Mouse (Mus musculus): ENCODE measurements around the gene Lalba. TPM values are rescaled to one million over a fixed set of nuclear protein-coding genes. Genes with fewer than 3 reads are reported as not detected.

Gene Lalba
- not detected in 2 replicates for total RNA-seq (2014; rRNA removed)
- not detected in 2 replicates for polyA plus RNA-seq (2015; fragmentation: Nextera tagmentation; extraction: Ambion mirVana)

GRCm38 (mm10) chr15:98482701-98483100 is at the start of gene Lalba:
TSS of gene Lalba (minus strand) at chr15:98482721.
- no peak within 1 kb of the TSS for H3K4me3 ChIP-seq (ENCODE audit: low read depth, low read length)
- H3K9ac ChIP-seq (replicated peaks; ENCODE audit: low read length, poor library complexity, severe bottlenecking), result no peak within 1 kb of the TSS
- no peak within 1 kb of the TSS for H3K27ac ChIP-seq (ENCODE audit: low read depth, low read length)
- no peaks in the 10 kb centered on the region for H3K36me3 ChIP-seq (ENCODE audit: insufficient read depth, low read length)
- no peaks in the 10 kb centered on the region for H3K27me3 ChIP-seq (ENCODE audit: insufficient read depth, low read length)
- no peak for ATAC-seq (ENCODE audit: low FRiP score)
- WGBS, result 69% methylated on average over 3 of the region's 3 CpGs
- TF ChIP-seq CTCF (IDR thresholded peaks at IDR 0.05), result no peak
- DNase-seq (ENCODE audit: low spot score), result no peak
- no peak within 1 kb of the TSS for H3K4me2 ChIP-seq (ENCODE audit: low read depth, low read length, poor library complexity, severe bottlenecking)
- no peaks in the 10 kb centered on the region for H3K9me3 ChIP-seq (ENCODE audit: low read length)
- H3K4me1 ChIP-seq (ENCODE audit: insufficient read depth, low read length), result no peaks in the 10 kb centered on the region

- DNase-seq (ENCODE audit: low spot score) (no peak), ATAC-seq (ENCODE audit: low FRiP score) (no peak)
- H3K9me3 ChIP-seq (ENCODE audit: low read length), result no peaks in the 10 kb centered on the region
- no peak for TF ChIP-seq CTCF (IDR thresholded peaks at IDR 0.05)
- H3K27ac ChIP-seq (ENCODE audit: low read depth, low read length), result no peak overlapping the region
- H3K9ac ChIP-seq (replicated peaks; ENCODE audit: low read length, poor library complexity, severe bottlenecking), result 0 out of 2 replicates have a peak overlapping the region, but pooled peaks have one; percentile 36
- WGBS, result 40% methylated on average over 5 of the region's 5 CpGs
- no peaks in the 10 kb centered on the region for H3K27me3 ChIP-seq (ENCODE audit: insufficient read depth, low read length)
- H3K4me1 ChIP-seq (ENCODE audit: insufficient read depth, low read length), result peaks cover 8% of the 10 kb centered on the region; the same call in 1 of the 2 replicates
- peaks cover 22% of the 10 kb centered on the region for H3K36me3 ChIP-seq (ENCODE audit: insufficient read depth, low read length)
- peak overlapping the region; percentile 91 for H3K4me3 ChIP-seq (ENCODE audit: low read depth, low read length)
- H3K4me2 ChIP-seq (ENCODE audit: low read depth, low read length, poor library complexity, severe bottlenecking), result peak overlapping the region; percentile 85
Measured at GRCm38 (mm10) chr15:98532281-98532680, 49.8 kb upstream of the Lalba start.

GRCm38 (mm10) chr15:98528066-98528563 is 45.6 kb upstream of the Lalba start:
- peaks cover 8% of the 10 kb centered on the region; the same call in 1 of the 2 replicates for H3K4me1 ChIP-seq (ENCODE audit: insufficient read depth, low read length)
- no peak for ATAC-seq (ENCODE audit: low FRiP score)
- no peak overlapping the region for H3K27ac ChIP-seq (ENCODE audit: low read depth, low read length)
- no peak for DNase-seq (ENCODE audit: low spot score)
- no peaks in the 10 kb centered on the region for H3K27me3 ChIP-seq (ENCODE audit: insufficient read depth, low read length)
- H3K4me3 ChIP-seq (ENCODE audit: low read depth, low read length), result no peak overlapping the region
- no peak for TF ChIP-seq CTCF (IDR thresholded peaks at IDR 0.05)
- no peaks in the 10 kb centered on the region for H3K9me3 ChIP-seq (ENCODE audit: low read length)
- no peak overlapping the region for H3K9ac ChIP-seq (replicated peaks; ENCODE audit: low read length, poor library complexity, severe bottlenecking)
- WGBS, result 84% methylated on average over 5 of the region's 5 CpGs
- H3K36me3 ChIP-seq (ENCODE audit: insufficient read depth, low read length), result peaks cover 39% of the 10 kb centered on the region
- no peak overlapping the region for H3K4me2 ChIP-seq (ENCODE audit: low read depth, low read length, poor library complexity, severe bottlenecking)

- DNase-seq (ENCODE audit: low spot score), result no peak
- TF ChIP-seq CTCF (IDR thresholded peaks at IDR 0.05), result no peak
- Histone ChIP-seq H3K4me1 (ENCODE audit: insufficient read depth, low read length) (peaks cover 1% of the 10 kb centered on the region; the same call in 1 of the 2 replicates), H3K27ac (ENCODE audit: low read depth, low read length) (no peak overlapping the region), H3K36me3 (ENCODE audit: insufficient read depth, low read length) (peaks cover 47% of the 10 kb centered on the region), H3K4me2 (ENCODE audit: low read depth, low read length, poor library complexity, severe bottlenecking) (no peak overlapping the region), H3K9me3 (ENCODE audit: low read length) (no peaks in the 10 kb centered on the region), H3K27me3 (ENCODE audit: insufficient read depth, low read length) (no peaks in the 10 kb centered on the region), H3K9ac (replicated peaks; ENCODE audit: low read length, poor library complexity, severe bottlenecking) (no peak overlapping the region), H3K4me3 (ENCODE audit: low read depth, low read length) (no peak overlapping the region)
- no peak for ATAC-seq (ENCODE audit: low FRiP score)
- WGBS, result 98% methylated on average over 5 of the region's 5 CpGs
Measured at GRCm38 (mm10) chr15:98527056-98527771, 44.7 kb upstream of the Lalba start.

DNA sequence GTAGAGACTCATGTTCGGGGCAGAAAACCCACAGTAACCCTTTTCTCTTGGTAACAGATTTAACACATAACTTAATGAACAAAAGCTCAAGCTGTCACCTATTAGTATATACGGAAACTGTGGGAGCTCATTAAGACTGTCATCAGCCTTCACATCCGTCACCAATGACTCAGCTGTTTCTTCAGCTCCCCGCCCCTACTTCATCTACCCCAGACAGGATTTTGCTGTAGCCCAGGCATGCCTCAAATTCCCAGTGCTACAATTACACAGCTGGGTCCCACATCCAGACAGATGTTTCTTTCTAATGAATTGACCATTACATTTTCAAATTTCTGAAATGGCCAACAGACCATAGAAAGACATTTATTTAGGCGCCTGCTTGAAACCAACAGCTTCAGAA is 43.5 kb upstream of the Lalba start:
- no peaks in the 10 kb centered on the region for H3K4me1 ChIP-seq (ENCODE audit: insufficient read depth, low read length)

DNA sequence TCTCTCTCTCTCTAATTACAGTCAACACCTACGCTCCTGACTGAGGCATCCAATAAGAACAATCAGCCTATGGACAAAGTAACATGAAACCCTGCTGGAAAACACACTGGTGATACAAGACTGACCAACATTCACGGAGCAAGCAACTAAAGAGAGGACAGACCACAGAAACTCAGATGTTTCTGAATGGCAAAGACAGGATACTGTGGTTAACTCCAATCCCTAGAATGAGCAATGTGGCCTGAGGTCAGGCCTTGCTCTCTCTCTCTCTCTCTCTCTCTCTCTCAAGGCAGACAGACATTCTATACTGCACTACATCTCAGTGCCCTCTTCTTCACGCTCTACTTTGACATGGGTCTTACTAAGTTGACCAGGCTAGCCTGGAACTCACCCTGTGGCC is 38.7 kb upstream of the Lalba start:
- no peaks in the 10 kb centered on the region for H3K27me3 ChIP-seq (ENCODE audit: insufficient read depth, low read length)
- no peak for ATAC-seq (ENCODE audit: low FRiP score)
- no peak for TF ChIP-seq CTCF (IDR thresholded peaks at IDR 0.05)
- peaks cover 39% of the 10 kb centered on the region for H3K36me3 ChIP-seq (ENCODE audit: insufficient read depth, low read length)
- H3K9me3 ChIP-seq (ENCODE audit: low read length), result no peaks in the 10 kb centered on the region
- no peak overlapping the region for H3K27ac ChIP-seq (ENCODE audit: low read depth, low read length)
- DNase-seq (ENCODE audit: low spot score), result no peak
- 93% methylated on average over 3 of the region's 3 CpGs for WGBS
- no peaks in the 10 kb centered on the region for H3K4me1 ChIP-seq (ENCODE audit: insufficient read depth, low read length)
- H3K4me3 ChIP-seq (ENCODE audit: low read depth, low read length), result no peak overlapping the region
- H3K9ac ChIP-seq (replicated peaks; ENCODE audit: low read length, poor library complexity, severe bottlenecking), result no peak overlapping the region
- H3K4me2 ChIP-seq (ENCODE audit: low read depth, low read length, poor library complexity, severe bottlenecking), result no peak overlapping the region

More for the DNA sequence above, 43.5 kb upstream of the Lalba start:
- no peak for TF ChIP-seq CTCF (IDR thresholded peaks at IDR 0.05)
- peaks cover 49% of the 10 kb centered on the region for H3K36me3 ChIP-seq (ENCODE audit: insufficient read depth, low read length)
- H3K9ac ChIP-seq (replicated peaks; ENCODE audit: low read length, poor library complexity, severe bottlenecking), result no peak overlapping the region
- no peak overlapping the region for H3K27ac ChIP-seq (ENCODE audit: low read depth, low read length)
- H3K4me3 ChIP-seq (ENCODE audit: low read depth, low read length), result no peak overlapping the region
- 72% methylated on average over 5 of the region's 5 CpGs for WGBS
- ATAC-seq (ENCODE audit: low FRiP score) (no peak), DNase-seq (ENCODE audit: low spot score) (no peak)
- no peaks in the 10 kb centered on the region for H3K27me3 ChIP-seq (ENCODE audit: insufficient read depth, low read length)
- no peak overlapping the region for H3K4me2 ChIP-seq (ENCODE audit: low read depth, low read length, poor library complexity, severe bottlenecking)
- no peaks in the 10 kb centered on the region for H3K9me3 ChIP-seq (ENCODE audit: low read length)
